Mouse (Mus musculus) fibroblast of lung, adult 2 months (primary cell): Measurements from ENCODE around the gene Fam89b.

Experiments used
- DNase-seq: peaks from one replicate; pipeline ENCODE4 v3.0.0-alpha.2; 2011; ENCODE audit warnings: low read depth

Fam89b gene

GRCm38 (mm10) chr19:5684236-5684635, 45.2 kb downstream of the Fam89b start:
- DNase-seq: no peak

GRCm38 (mm10) chr19:5680432-5680831, 49.0 kb downstream of the Fam89b start:
- no peak for DNase-seq
